Mouse (Mus musculus) heart, adult 9 months (tissue): ENCODE measurements around the gene Gm21976.

Experiments used
- DNase-seq, 2 experiments: peaks; one replicate each; pipeline ENCODE4 v3.0.0; 2022; ENCODE audit warnings: low spot score in 2 of 2

Gm21976 gene

GRCm38 (mm10) chr13:98354090-98354801, 74.6 kb downstream of the Gm21976 start, which contains the start of gene Foxd1:
TSS of gene Foxd1 (plus strand) at chr13:98354242.
- DNase-seq: peak in 1 of 2 experiments; percentile 14

GRCm38 (mm10) chr13:98354871-98355558, 75.3 kb downstream of the Gm21976 start:
- DNase-seq: no peak

- no peak for DNase-seq
Observed at GRCm38 (mm10) chr13:98355559-98356111, 75.9 kb downstream of the Gm21976 start.

GRCm38 (mm10) chr13:98356176-98356972, 76.7 kb downstream of the Gm21976 start:
- no peak for DNase-seq
